Comparison of ENCODE assay signal across 13 mouse cellular contexts in the genomic region with DNA sequence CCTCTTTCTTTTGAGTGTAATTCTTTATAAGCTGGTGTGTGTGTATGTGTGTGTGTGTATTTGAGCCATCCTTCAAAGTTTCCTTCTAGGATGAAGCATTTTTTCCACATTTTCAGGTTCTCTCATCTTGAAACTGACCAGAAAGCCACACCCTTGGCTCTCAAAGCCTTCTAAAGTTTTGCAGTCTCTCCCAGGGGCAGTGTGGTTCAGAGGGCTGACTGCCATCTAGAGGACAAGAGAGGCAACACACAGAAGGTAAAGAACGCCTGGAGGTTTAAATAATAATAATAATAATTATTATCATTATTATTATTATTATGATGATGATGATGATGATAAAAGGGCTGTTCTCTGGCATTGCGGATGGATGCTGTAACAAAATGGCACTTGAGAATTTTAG.
DNase-seq lines count a peak whose midpoint lies in the region; ATAC-seq and TF ChIP-seq lines count a peak whose summit lies in the region.
"Had no signal": no experiment of that assay in that cellular context is flagged by ENCODE, and none has a peak within 500 bp of the region (broad histone marks: within the 10 kb centered on the region; RNA-seq: fewer than 3 reads in every experiment).

No protein-coding gene starts in this region.

- H3K4me2 ChIP-seq in embryonic facial prominence, embryonic 11.5 days (ENCODE audit: low read depth, low read length) = no peak overlapping the region
- no peak overlapping the region for H3K4me2 ChIP-seq in lung, postnatal 0 days (replicated peaks; ENCODE audit: low read depth, low read length)

- peak; percentile 26 for DNase-seq in embryonic facial prominence, embryonic 11.5 days (ENCODE audit: low spot score)
- DNase-seq in embryonic facial prominence, embryonic 10.5 days (ENCODE audit: low spot score) = no peak
- no peak for DNase-seq in layer of hippocampus, adult 2 months (ENCODE audit: low spot score in 2 of 2)
- DNase-seq in layer of hippocampus, adult 9-11 months = no peak
- peak; percentile 11 for DNase-seq in Muller cell, postnatal 12 days (ENCODE audit: inconsistent ontology term)
- DNase-seq in lung, postnatal 0 days (ENCODE audit: low spot score) = peak; percentile 21
- no peak for DNase-seq in urinary bladder, adult 2 months (ENCODE audit: low spot score)
- no peak for DNase-seq in natural killer cell, adult 2 months (ENCODE audit: low spot score in 2 of 2)
- DNase-seq: kidney, adult 8-10 months; thymus, postnatal 14 days had no signal

- no peak overlapping the region for H3K9ac ChIP-seq in embryonic facial prominence, embryonic 11.5 days (replicated peaks; ENCODE audit: low read length)
- no peak overlapping the region for H3K9ac ChIP-seq in lung, postnatal 0 days (replicated peaks; ENCODE audit: low read depth)

- TF ChIP-seq EP300 in lung, postnatal 0 days (IDR thresholded peaks at IDR 0.05) = no peak

- no peaks in the 10 kb centered on the region for H3K4me1 ChIP-seq in embryonic facial prominence, embryonic 11.5 days (ENCODE audit: control insufficient read depth, insufficient read depth, low read length)
- H3K4me1 ChIP-seq in embryonic facial prominence, embryonic 10.5 days = no peaks in the 10 kb centered on the region
- no peaks in the 10 kb centered on the region for H3K4me1 ChIP-seq in lung, postnatal 0 days (ENCODE audit: insufficient read depth, low read depth, low read length)
- H3K4me1 ChIP-seq: megakaryocyte, embryonic 14.5 days had no signal

- H3K36me3 ChIP-seq in embryonic facial prominence, embryonic 11.5 days (replicated peaks; ENCODE audit: control insufficient read depth, insufficient read depth, low read depth, low read length) = no peaks in the 10 kb centered on the region
- H3K36me3 ChIP-seq in embryonic facial prominence, embryonic 10.5 days (replicated peaks) = no peaks in the 10 kb centered on the region
- no peaks in the 10 kb centered on the region for H3K36me3 ChIP-seq in lung, postnatal 0 days (ENCODE audit: insufficient read depth, low read length)

- H3K27ac ChIP-seq in embryonic facial prominence, embryonic 11.5 days (replicated peaks; ENCODE audit: low read depth, low read length) = no peak overlapping the region
- H3K27ac ChIP-seq in embryonic facial prominence, embryonic 10.5 days (replicated peaks) = no peak overlapping the region
- H3K27ac ChIP-seq in layer of hippocampus, adult 2 months = no peak overlapping the region
- H3K27ac ChIP-seq in lung, postnatal 0 days (ENCODE audit: low read length) = no peak overlapping the region

- H3K27me3 ChIP-seq in embryonic facial prominence, embryonic 11.5 days (ENCODE audit: control insufficient read depth, insufficient read depth, low read length) = no peaks in the 10 kb centered on the region
- H3K27me3 ChIP-seq in embryonic facial prominence, embryonic 10.5 days (replicated peaks; ENCODE audit: low read depth, poor library complexity, severe bottlenecking) = no peaks in the 10 kb centered on the region
- H3K27me3 ChIP-seq in lung, postnatal 0 days (replicated peaks; ENCODE audit: insufficient read depth, low read length) = no peaks in the 10 kb centered on the region
- H3K27me3 ChIP-seq: CH12.LX; megakaryocyte, embryonic 14.5 days had no signal

- 70% methylated on average over 2 of the region's 2 CpGs for WGBS in embryonic facial prominence, embryonic 11.5 days
- 73% methylated on average over 2 of the region's 2 CpGs for WGBS in embryonic facial prominence, embryonic 10.5 days
- WGBS in lung, postnatal 0 days = 71% methylated on average over 2 of the region's 2 CpGs

- peak; percentile 84 for TF ChIP-seq CTCF in layer of hippocampus, adult 2 months (conservative IDR thresholded peaks at IDR 0.05)
- TF ChIP-seq CTCF in lung, postnatal 0 days (IDR thresholded peaks at IDR 0.05) = peak; percentile 48

- H3K9me3 ChIP-seq in embryonic facial prominence, embryonic 11.5 days (replicated peaks; ENCODE audit: control insufficient read depth, low read length) = no peaks in the 10 kb centered on the region
- H3K9me3 ChIP-seq in embryonic facial prominence, embryonic 10.5 days = no peaks in the 10 kb centered on the region
- no peaks in the 10 kb centered on the region for H3K9me3 ChIP-seq in lung, postnatal 0 days (ENCODE audit: low read length)

- H3K4me3 ChIP-seq in embryonic facial prominence, embryonic 11.5 days (ENCODE audit: low read depth, low read length) = no peak overlapping the region
- H3K4me3 ChIP-seq in embryonic facial prominence, embryonic 10.5 days = no peak overlapping the region
- no peak overlapping the region for H3K4me3 ChIP-seq in layer of hippocampus, adult 2 months
- H3K4me3 ChIP-seq in lung, postnatal 0 days (ENCODE audit: low read depth, low read length) = no peak overlapping the region
- H3K4me3 ChIP-seq: erythroblast, embryonic 14.5 days; megakaryocyte, embryonic 14.5 days had no signal

- no peak for ATAC-seq in embryonic facial prominence, embryonic 11.5 days (replicated peaks; ENCODE audit: insufficient number of reproducible peaks, low FRiP score, low TSS enrichment, low read depth)
- ATAC-seq in lung, postnatal 0 days = no peak

Comparison
In these comparisons a context has a peak if more than half of its experiments do, and no peak if none do; other contexts are left out.
1. DNase-seq: peak in embryonic facial prominence, embryonic 11.5 days (single experiment), Muller cell, postnatal 12 days (single experiment) and lung, postnatal 0 days (single experiment); none in embryonic facial prominence, embryonic 10.5 days (single experiment), layer of hippocampus, adult 2 months (0 of 2), layer of hippocampus, adult 9-11 months (single experiment), urinary bladder, adult 2 months (single experiment) and natural killer cell, adult 2 months (0 of 2).